Mouse (Mus musculus) C2C12 (cell line): ENCODE measurements around the gene Snx33. TPM values are rescaled to one million over a fixed set of nuclear protein-coding genes. Genes with fewer than 3 reads are reported as not detected.

ENCODE experiments used
- H3K27me3 ChIP-seq: one replicate; pipeline ENCODE4 v1.6.1; 2011; ENCODE audit not compliant: control insufficient read depth, insufficient read depth, insufficient read length
- H3K36me3 ChIP-seq: one replicate; pipeline ENCODE4 v1.6.1; 2011; ENCODE audit not compliant: control insufficient read depth, insufficient read depth
- H3K4me3 ChIP-seq: one replicate; pipeline ENCODE4 v1.5.1; 2011; ENCODE audit warnings: mild to moderate bottlenecking, control low read depth; ENCODE audit not compliant: poor library complexity, insufficient read depth, severe bottlenecking
- H3K79me2 ChIP-seq: one replicate; pipeline ENCODE4 v1.6.1; 2011; ENCODE audit not compliant: control insufficient read depth, insufficient read depth
- H3K79me3 ChIP-seq: one replicate; pipeline ENCODE4 v1.6.1; 2011; ENCODE audit warnings: low read depth, control low read depth
- H3ac ChIP-seq: one replicate; pipeline ENCODE3; 2011; ENCODE audit warnings: low read depth; ENCODE audit not compliant: control insufficient read depth, insufficient read length
- CEBPB ChIP-seq: IDR thresholded peaks from one replicate; pipeline ENCODE4 v1.6.1; 2011; ENCODE audit warnings: low read depth, mild to moderate bottlenecking, control low read depth, moderate library complexity
- CTCF ChIP-seq: IDR thresholded peaks from one replicate; pipeline ENCODE4 v1.5.1; 2011; ENCODE audit not compliant: control insufficient read depth, insufficient read depth, insufficient read length
- FOSL1 ChIP-seq: IDR thresholded peaks from one replicate; pipeline ENCODE4 v1.8.0; 2011; ENCODE audit warnings: mild to moderate bottlenecking, low read length; ENCODE audit not compliant: poor library complexity, insufficient read depth, severe bottlenecking
- MAX ChIP-seq: IDR thresholded peaks from one replicate; pipeline ENCODE4 v1.6.1; 2011; ENCODE audit warnings: mild to moderate bottlenecking, control low read depth
- MYOD1 ChIP-seq: IDR thresholded peaks from one replicate; pipeline ENCODE4 v1.6.1; 2011; ENCODE audit warnings: low read depth; ENCODE audit not compliant: control insufficient read depth, insufficient read length
- MYOG ChIP-seq: IDR thresholded peaks from one replicate; pipeline ENCODE4 v1.6.1; 2011; ENCODE audit not compliant: control insufficient read depth, insufficient read length; ENCODE audit errors: extremely low read depth
- USF1 ChIP-seq: IDR thresholded peaks from one replicate; pipeline ENCODE4 v1.6.1; 2011; ENCODE audit warnings: low read depth, mild to moderate bottlenecking, control low read depth, moderate library complexity
- polyA plus RNA-seq: library from polyadenylated mRNA; unstranded; fragments of >200 nt; fragmentation: generic; extraction: Trizol; gene quantifications from one replicate; pipeline ENCODE4 v1.2.1, GENCODE M21; 2012; ENCODE audit warnings: missing spikeins

Gene Snx33
- polyA plus RNA-seq, 1 experiment = 5.7 TPM

DNA sequence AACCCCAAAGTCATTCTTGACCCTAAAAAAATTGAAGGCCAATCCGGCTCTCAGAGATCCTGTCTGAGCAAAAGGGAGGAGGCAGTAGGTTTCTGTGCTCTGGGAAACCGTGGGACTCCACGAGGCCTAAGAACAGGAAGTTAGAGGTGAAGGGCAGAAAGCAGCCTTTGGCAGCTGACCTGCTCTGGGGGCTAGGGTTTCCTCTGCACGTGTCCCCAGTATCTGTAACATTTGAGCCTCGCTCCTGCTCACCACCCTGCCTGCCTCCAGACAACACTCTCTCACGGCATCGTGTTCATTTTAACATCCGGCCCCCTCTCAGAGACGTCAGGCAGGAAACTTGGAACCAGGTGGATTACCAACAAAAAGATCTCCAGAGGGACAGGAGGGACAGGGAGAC lies 27.6 kb downstream of the Snx33 start:
- Histone ChIP-seq H3K79me3 (no peaks in the 10 kb centered on the region), H3K27me3 (no peaks in the 10 kb centered on the region), H3K4me3 (no peak overlapping the region), H3ac (no peak overlapping the region), H3K36me3 (no peaks in the 10 kb centered on the region), H3K79me2 (no peaks in the 10 kb centered on the region)
- TF ChIP-seq FOSL1 = no peak
- TF ChIP-seq MYOD1 = no peak
- TF ChIP-seq CEBPB = no peak
- TF ChIP-seq MAX = no peak
- TF ChIP-seq USF1 = no peak
- TF ChIP-seq CTCF = no peak
- TF ChIP-seq MYOG = no peak

DNA sequence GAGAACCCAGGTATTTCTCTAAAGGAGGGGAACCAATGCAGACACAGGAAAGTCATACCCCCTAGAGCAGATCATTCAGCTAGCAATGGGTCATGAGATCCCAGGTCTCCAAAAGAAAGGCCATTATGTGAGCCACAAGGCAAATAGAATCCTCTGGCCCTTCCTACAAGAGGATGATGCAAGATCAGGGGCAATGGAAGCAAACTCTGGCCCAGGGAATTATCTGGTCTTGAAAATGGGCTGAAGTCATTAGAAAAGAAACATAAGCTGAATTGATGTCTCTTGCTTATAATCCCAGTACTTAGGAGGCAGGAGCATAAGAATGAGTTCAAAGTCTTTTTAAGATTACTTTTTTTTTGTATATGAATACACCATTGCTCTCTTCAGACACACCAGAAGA lies 28.1 kb downstream of the Snx33 start:
- H3K79me3 ChIP-seq = no peaks in the 10 kb centered on the region
- no peak overlapping the region for H3K4me3 ChIP-seq
- no peaks in the 10 kb centered on the region for H3K36me3 ChIP-seq
- H3K79me2 ChIP-seq = no peaks in the 10 kb centered on the region
- no peak overlapping the region for H3ac ChIP-seq
- no peak for TF ChIP-seq MAX
- no peak for TF ChIP-seq MYOD1
- TF ChIP-seq FOSL1 = no peak
- TF ChIP-seq MYOG = no peak
- no peak for TF ChIP-seq USF1
- TF ChIP-seq CEBPB = no peak
- TF ChIP-seq CTCF = no peak
- no peaks in the 10 kb centered on the region for H3K27me3 ChIP-seq

DNA sequence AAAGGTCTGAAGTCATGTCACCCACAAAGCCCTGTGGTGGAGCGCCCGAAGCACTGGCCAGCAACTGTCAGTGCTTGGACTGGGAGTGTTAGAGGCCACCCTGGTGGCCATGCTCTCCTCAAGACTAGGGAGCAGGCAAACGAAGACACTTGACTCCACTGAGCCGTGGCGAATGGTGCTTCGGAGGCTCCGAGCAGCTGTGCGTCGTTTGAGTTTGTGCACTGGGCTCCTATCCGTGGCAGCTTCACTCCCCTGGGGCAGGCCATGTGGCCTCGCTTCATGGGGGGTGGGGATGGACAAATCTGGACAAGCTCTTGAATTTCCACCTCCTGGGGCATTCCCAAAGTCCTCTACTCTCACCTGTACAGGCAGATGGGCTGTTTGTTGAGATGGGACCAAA lies 28.8 kb downstream of the Snx33 start:
- TF ChIP-seq CEBPB = no peak
- no peaks in the 10 kb centered on the region for H3K36me3 ChIP-seq
- H3K79me3 ChIP-seq = no peaks in the 10 kb centered on the region
- H3K4me3 ChIP-seq = no peak overlapping the region
- no peak overlapping the region for H3ac ChIP-seq
- no peaks in the 10 kb centered on the region for H3K79me2 ChIP-seq
- H3K27me3 ChIP-seq = no peaks in the 10 kb centered on the region

DNA sequence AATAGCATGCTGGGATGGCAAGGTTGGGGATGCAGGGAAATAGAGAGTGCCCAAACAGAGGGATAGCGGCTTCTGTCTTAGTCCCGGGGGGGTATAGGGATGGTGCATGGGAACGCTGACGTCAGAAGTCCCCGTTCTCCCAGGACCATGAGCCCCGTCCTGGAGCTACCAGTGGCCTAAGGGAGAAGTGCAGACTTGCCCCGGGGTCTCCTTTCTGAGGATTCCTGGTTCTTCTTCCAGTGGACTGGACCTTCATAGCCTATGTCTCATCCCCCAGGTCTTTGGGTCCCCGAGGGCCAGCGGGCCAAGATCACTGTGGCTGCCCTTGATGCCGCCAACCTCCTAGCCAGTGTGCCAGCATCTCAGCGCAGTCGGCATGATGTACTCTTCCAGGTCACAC lies 31.4 kb downstream of the Snx33 start:
- Histone ChIP-seq H3K79me2 (no peaks in the 10 kb centered on the region), H3K36me3 (no peaks in the 10 kb centered on the region), H3K4me3 (no peak overlapping the region), H3K27me3 (no peaks in the 10 kb centered on the region), H3ac (no peak overlapping the region), H3K79me3 (no peaks in the 10 kb centered on the region)
- TF ChIP-seq CEBPB (no peak), MYOD1 (no peak), CTCF (no peak), MYOG (no peak), FOSL1 (no peak), MAX (no peak)

DNA sequence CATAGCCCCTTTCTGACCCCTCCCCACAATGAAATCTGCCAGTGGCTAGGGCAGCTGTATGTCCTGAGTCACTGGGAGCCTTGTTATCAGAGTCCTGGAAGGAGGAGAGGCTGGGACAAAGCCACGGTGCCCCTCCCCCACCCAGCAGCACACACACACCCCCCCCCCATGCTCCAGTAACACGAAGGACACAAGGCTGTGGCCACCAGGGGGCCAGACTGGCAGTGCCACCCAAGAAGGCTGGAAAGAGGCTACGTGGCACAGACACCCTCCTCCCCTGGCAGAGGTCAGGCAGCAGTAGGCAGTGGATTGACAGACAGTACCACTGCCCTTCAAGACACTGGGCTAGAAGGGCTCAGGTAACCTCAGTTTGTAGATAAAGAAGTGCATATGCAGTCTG lies 34.2 kb downstream of the Snx33 start:
- Histone ChIP-seq H3K36me3 (peaks cover 8% of the 10 kb centered on the region), H3K4me3 (no peak overlapping the region), H3K27me3 (no peaks in the 10 kb centered on the region), H3ac (no peak overlapping the region), H3K79me3 (no peaks in the 10 kb centered on the region), H3K79me2 (no peaks in the 10 kb centered on the region)
- TF ChIP-seq MYOD1 (no peak), CTCF (peak; percentile 17)

DNA sequence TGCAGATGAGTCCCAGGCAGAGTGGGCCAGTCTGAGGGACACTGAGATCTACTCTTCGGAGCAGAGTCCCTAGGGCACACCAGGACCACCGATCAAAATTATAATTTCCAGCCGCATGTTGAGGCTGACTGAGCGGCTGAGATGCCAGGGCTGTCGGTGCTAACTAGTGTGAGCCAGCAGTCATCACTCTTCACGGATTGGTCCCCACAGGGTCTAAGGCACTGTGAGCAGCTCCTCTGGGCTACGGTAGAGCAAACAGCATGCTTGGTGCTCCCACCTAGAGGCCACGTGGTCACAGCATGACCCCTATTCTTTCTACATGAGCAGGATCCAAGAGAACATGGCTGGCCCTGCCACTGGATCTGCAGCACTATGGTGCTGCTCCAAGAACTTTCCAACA lies 34.9 kb downstream of the Snx33 start:
- Histone ChIP-seq H3ac (no peak overlapping the region), H3K4me3 (no peak overlapping the region), H3K27me3 (no peaks in the 10 kb centered on the region), H3K36me3 (peaks cover 11% of the 10 kb centered on the region), H3K79me3 (no peaks in the 10 kb centered on the region), H3K79me2 (no peaks in the 10 kb centered on the region)
- TF ChIP-seq CTCF (no peak), CEBPB (no peak), USF1 (no peak), MYOG (no peak)

DNA sequence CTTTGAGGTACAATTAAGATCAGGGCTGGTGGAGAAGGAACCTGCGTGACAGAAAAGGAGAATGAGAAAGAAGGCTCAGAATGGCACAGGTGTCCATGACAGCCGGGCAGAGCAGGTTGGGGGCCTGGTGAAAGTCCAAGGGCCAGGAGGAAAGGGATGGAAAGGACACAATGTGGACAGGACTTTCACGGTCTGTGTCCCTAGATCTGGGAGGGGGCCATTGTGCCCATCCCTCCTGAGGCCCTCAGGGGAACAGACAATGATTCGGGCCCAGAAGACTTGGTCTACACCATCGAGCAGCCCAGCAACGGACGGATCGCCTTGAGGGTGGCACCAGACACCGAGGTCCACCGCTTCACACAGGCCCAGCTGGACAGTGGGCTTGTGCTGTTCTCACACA lies 36.1 kb downstream of the Snx33 start:
- Histone ChIP-seq H3K79me3 (no peaks in the 10 kb centered on the region), H3K27me3 (no peaks in the 10 kb centered on the region), H3ac (no peak overlapping the region), H3K79me2 (no peaks in the 10 kb centered on the region), H3K4me3 (no peak overlapping the region), H3K36me3 (peaks cover 20% of the 10 kb centered on the region)
- TF ChIP-seq CTCF (no peak), FOSL1 (no peak), USF1 (no peak), MYOD1 (no peak), CEBPB (no peak), MAX (no peak), MYOG (no peak)
